Mouse (Mus musculus): ENCODE measurements around the gene Lipc. TPM values are rescaled to one million over a fixed set of nuclear protein-coding genes. Genes with fewer than 3 reads are reported as not detected.

The Lipc gene
- total RNA-seq, 2 experiments from 2014 or later = not detected

DNA sequence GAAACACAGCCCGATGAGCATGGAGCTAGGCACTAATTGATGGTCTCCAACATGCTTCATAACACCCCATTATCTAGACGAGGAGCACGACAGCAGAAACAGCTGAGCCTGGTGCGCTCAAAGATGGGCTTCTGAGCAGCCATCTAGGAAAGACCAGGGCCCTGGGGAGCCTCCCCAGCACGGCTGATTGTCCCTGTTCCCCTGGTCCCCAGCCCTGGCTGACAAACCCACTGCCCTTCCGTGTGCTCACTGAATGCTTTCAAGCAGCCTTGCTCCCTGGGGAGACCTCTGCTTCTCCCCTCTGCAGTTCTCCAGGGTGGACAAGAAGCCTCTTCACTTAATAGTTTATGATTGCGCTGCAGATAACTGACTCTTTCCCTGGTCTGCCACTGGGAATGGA, 35.5 kb downstream of the Lipc start:
- DNase-seq (ENCODE audit: low spot score in 2 of 2) = no peak

DNA sequence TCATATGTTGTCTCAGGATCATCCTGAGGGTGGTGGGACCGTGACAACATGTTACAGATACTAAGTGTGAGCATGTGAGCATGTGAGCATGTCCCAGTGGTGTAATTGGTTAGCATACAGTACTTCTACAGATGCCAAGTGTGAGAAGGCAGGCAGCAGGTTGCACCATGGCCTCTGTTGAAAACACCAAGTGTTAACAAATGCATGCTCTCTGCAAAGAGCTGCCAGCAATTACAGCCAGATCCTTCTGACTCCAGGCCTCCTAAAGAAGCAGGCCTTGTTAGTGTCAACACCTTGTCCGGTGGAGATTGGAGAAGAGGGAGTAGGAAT, 36.7 kb downstream of the Lipc start:
- no peak for DNase-seq (ENCODE audit: low spot score in 2 of 2)

DNA sequence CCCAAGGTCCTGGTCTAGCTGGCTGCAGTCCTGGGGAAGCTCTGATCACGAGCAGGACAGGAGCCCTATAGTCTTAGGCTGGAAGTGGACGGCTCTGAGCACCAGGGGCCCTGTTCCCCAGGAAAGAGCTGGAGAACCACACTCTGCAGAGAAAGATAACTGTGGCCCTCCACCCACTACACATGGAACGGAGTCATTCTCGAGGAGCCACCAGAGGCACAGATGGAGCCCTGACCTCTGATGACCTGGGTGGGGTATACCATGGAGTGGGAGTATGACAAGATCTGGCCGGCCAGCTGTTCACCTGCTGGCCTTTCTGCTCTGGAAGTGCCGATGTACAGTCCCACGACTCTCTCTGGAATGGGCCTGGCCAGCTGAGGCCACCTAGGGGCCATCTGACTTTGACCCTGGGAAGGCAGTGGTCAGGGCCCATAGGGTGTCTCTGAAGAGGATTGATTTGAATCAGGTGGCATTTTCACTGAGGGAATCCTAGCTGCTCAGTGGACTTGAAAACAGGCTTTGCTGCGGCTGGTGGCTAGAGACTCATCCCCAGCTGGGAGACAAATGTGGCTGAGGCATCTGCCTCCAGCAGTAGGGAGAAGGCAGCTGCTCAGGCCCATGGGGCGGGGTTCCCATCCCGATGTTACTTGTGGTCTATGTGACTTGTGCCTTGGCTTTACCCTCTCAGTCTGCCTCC, 37.2 kb downstream of the Lipc start:
- DNase-seq (ENCODE audit: low spot score in 2 of 2) = no peak

DNA sequence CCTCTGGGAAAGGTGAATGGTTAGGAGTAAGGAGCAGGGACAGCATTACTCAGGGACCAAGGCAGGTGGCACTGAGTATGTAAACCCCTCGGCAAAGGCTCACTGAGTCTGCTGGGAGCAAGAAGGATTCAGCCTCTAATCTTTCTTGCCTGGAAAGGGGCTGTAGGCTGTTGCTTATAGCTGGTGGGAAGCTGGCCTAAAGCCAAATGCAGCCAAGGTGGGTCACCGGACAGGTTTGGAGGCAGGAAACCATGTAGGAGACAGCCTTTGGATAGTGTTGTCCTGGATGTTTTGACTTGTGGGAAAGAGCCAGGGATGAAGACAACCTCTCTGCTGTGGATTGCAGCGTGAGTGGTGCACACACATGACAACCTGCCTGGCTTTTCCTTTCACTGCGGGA, 40.9 kb downstream of the Lipc start:
- DNase-seq (ENCODE audit: low spot score in 2 of 2) = no peak

DNA sequence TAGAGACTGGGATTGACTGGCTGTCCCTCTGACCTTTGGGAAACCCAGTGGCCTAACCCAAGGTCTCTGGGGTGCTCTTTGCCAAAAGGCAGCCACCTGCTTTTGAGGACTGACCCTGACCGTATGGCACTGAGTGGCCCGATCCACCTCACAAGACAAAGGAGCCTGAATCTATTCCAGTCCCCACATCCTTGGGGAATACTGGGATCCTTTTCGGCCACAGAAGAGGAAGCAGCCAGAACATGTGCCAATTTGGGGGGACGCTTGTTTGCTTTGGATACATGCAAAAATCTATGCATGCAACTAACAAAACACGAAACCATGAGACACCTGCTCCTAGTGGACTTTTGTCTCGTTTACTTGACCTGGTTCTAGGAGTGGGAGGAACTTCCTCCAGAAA, 41.7 kb downstream of the Lipc start:
- DNase-seq (ENCODE audit: low spot score in 2 of 2) = no peak

DNA sequence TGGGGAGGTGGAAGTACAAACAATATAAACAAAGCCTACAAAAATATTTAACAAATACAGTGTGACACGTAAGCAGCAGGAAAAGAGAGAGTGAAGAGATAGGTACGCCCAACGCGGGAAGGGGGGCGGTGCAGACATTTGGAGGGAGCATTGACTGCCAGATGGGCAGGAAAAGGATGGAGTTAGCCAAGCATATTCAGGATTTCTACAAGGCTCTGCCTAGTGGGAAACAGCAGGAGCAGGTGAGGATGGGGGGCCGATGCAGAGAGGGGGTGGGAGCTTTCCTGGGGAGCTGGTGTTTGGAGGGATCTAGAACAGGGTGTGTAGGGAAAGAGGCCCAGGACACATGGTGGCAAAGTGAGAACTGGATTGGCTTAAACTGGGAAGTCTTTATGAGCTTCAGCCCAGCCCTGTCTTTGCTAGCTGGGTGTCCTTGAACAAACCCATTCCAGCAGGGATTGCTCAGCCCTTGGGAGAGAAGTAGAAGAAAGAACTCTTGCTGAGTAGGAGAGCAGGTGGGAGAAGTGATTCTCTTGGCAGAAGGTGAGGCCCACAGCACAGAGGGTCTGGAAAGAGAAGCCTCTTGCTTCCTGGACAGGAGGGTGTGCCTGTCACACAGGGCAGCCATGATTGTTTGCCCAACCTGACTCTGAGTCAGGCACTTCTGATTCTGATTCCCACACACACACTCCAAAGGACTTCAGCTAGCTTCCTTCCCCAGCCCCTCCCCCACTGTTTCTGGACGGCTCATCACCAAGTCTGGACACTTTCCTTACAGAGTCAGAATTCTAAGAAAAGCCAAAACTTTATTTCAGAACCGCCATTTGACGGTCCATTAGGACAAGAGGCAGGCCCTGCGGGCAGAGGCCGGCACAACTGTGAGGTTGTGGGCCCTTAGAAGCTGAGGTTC, 49.0 kb downstream of the Lipc start:
- no peak for DNase-seq (ENCODE audit: low spot score in 2 of 2)

DNA sequence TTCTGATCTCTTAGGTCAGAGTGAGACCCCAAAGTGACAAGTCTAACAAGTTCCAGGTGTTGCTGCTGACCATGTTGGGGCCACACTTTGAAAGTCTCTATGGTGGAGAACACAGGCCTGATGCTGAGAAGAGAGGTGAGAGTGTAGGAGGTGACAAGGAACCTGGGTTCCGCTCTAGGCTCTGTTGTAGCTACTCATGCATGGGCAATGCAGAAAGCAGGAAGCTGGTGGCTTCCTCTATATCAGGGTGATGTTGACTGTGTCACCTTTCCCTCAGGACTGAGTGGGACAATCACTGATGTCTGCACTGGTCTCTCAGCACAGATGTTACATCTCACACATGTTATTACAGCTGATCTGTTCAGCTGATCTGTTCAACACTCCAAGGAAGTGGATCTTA, 57.8 kb downstream of the Lipc start:
- DNase-seq (ENCODE audit: low spot score in 2 of 2) = no peak

DNA sequence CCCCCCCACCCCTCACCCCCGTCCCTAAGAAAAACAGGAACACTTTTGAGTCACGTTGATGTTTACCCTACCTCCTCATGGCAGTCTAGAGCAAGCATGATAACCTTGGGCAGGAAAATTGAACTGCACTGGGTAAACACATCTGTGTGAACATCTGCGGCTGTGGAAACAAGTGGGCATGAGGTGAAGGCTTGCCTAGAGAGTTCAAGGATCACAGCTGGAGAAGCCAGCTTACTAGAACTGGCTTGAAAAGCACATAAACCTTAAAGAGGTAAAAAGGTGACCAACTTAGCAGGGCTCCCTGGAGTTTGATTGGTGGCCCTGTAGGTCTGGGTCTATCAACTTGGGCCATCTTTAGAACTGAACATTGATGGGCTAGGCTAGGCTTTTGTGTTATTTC, 58.5 kb downstream of the Lipc start:
- DNase-seq (ENCODE audit: low spot score in 2 of 2) = no peak

DNA sequence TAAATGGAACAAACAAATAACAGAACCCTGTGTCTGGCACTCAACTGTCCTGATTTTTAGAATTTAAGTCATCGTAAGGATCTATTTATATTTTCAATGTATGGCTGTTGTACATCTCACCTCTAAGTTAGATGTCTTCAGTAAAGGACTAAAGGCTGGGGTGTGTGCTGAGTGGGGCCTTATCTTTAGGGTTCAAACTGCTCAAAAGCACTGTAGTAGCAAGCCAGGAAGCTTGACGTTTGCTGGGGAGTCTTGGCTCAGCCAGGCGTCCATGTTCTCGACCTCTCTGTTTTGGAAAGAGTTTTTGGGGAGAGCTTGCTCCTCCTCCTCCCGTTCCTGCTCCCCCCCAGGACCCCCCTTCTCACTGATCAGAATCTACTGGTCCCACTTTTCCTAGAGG, 59.4 kb downstream of the Lipc start:
- no peak for DNase-seq (ENCODE audit: low spot score in 2 of 2)

DNA sequence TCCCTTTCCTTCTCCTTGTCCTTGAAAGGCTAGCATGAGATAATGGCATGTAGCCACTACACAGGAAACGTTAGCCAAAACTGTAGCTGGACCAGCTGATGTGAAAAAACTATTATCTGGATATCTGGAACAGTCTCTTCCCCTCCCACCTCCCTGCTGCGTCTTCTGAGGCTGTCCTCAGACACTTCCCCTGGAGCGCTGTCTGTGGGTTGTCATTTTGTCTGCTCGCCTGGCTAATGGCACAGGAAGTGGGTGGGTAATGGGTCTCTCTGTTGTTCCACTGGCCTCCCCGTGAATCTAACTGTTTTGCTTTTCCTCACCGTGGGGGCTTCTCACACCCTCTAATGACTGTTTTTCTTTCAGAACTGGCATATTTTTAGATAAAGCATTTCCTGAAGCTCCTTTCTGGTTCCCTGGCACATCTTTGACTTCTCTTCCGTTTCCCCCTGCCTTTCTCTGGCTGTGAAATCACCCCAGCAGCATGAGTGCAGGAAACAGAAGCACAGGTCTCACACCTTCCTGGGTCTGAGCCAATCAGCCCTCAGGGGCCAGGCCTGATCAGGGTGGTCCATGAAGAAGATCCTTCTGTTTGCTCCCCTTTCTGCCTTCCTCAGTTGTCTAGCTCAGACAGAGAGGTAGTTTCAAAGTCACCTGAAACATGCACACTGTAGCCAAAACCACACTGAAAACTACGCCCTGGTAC, 60.4 kb downstream of the Lipc start:
- DNase-seq (ENCODE audit: low spot score in 2 of 2) = peak in 1 of 2 experiments; percentile 42

DNA sequence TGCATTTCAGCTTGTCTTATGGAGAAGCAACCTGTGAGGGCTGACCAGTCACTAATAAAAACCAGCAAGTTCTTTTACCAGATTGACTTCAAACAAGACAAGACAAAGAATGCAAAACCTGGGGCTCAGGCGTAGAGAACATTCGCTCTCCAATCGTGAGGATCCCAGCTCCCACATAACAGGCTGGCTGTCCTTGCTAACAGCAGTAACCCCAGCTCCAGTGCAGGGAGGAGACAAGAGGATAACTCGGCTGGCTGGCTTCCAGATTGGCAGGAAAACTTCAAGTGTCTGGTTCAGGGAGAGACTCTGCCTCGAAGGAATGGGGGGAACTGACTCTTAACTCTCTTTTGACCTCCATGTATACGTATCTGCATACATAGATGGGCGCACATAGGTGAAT, 61.3 kb downstream of the Lipc start:
- DNase-seq (ENCODE audit: low spot score in 2 of 2) = no peak

DNA sequence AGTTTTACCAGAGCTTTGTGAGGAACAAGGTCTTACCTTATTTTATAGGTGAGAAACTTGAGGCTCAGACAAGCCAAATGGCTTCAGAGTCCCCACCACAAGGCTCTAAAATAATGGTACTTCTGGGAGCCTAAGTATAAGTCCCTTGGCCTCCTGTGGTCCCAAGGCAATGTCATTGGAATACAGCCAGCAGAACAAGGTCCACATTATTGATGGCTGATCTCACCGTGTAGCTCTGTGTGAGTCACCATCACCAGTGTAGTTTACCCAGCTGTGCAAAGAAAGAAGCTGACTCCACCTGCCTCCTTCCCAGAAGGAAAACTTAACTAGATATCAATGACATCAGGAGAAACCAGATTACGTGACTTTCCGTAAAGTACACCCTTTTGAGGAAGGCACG, 63.1 kb downstream of the Lipc start:
- no peak for DNase-seq (ENCODE audit: low spot score in 2 of 2)

DNA sequence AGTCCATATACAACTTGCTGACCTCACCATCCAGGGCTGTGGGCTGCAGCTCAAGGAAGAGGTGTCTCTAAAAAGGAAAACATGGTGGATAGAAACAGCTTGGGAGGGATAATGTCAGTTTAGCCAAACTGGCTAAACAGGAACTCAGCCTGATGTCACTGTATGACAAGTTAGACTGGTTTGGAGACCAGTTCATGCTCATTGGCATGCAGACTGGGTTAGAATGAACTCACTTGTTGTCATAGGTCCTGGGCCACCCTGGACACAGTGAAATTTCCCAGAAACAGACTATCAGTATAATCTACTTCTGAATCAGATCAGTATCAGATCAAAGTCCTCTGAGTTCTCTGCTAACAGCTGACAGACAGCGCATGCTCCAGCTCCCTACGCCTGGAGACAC, 63.5 kb downstream of the Lipc start:
- no peak for DNase-seq (ENCODE audit: low spot score in 2 of 2)

DNA sequence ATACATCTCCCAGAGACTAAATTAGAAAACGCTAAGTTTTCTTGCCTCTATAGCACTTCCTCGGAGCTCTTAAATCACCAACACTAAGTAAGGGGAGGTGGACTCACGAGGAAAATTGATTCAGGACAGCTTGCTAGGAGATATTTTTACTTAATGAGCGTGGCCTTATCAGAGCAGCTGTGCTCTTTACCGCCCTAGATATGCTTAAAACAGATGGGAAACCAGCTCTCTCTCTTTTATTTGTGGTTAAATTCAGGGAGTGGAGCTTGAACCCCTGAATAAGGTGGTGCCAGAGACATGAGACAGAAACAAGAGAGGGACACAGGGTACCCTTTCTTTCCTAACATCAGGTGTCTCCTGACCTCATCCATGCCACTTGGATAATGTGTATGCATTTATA, 70.0 kb downstream of the Lipc start:
- DNase-seq (ENCODE audit: low spot score in 2 of 2) = no peak

DNA sequence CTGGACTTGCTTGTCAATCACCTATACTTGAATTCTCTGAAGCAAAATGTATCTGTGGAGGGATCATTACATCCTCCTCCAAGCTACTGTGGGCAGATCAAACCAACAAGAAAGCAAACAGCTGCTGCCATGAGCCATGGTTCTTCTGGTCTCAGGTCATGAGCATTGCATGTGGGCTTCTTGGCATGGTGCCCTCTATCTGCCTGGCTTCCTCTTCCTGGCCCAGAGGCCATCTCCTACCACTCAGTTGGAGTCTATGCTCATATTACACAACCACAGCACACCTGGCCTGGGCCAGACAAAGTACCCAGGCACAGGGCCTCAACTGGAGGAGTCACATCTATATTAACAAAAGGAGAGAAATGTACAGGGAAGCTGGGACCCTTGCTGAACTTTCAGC, 73.2 kb downstream of the Lipc start:
- DNase-seq (ENCODE audit: low spot score in 2 of 2) = no peak

DNA sequence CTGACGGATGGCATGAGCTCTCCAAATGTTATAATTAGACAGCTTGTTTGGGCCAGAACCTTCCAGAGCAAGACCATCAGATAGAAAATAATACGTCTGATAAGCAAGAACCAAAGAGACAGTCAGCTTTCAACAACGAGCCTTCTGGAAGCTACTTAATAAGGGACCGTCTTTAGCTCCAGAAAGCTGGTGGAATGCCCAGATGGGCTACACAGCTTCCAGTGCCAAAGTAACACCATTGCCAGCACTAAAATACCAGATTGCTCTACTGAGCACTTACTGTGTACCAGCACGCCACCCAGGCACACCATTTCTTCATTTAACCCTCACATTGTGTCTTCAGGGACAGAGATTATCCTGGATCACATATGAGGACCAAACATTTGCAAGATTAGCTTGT, 73.9 kb downstream of the Lipc start:
- no peak for DNase-seq (ENCODE audit: low spot score in 2 of 2)

DNA sequence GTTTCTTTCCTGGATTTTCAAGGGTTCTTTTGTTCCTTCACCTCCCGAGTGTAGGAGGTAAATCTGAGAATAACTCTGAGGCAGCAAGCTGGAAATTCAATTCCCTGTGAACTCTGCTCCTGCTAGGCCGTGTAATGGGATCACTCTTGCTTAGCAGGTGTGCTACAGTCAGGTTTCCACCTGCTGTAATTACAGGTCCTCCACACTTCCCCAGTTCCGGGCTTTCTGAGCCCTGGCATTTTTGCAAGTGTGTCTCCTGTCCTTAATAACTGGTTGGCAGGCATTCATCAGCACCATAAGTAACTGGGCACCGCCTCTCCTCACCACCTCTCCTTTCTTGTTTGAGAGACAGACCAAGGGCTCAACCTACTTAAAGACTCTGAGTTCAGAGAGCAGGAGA, 76.5 kb downstream of the Lipc start:
- no peak for DNase-seq (ENCODE audit: low spot score in 2 of 2)

DNA sequence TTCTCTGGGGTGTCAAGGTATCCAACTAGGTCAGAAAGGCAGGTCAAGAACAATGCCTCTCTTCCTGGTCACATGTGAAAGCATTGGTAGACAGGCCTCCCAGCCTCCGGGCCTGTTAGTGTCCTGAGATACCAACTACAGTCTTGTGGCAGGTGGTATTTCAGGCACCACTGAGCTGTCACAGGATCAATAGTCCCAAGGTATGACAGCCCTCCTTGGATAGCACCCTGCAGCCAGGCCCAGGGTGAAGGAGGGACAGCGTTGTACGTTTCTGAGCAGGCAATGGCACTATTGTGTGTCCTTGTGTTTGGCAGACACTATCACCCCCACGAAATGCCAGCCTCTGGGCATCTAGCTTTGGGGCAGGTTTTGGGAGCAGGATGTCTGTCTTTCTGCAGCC, 77.0 kb downstream of the Lipc start:
- DNase-seq (ENCODE audit: low spot score in 2 of 2) = no peak

DNA sequence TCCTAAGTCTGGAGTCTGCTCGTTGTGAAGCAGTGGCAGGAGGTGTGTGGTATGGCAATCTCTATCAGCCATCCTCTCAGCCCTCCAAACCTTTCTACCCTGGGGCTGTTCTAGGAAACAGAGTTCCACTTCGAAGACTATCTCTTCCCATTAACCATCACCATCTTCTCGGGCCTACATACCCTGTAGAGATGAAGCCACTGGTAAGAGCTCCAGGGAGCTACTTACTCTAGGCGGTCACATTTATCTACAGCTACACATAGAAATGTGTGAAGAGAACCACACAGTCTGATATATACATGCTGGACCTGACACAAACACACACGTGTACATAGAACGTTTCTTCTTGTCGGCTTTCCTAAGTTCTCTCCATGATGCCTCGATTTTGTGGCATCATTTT, 79.4 kb downstream of the Lipc start:
- no peak for DNase-seq (ENCODE audit: low spot score in 2 of 2)

DNA sequence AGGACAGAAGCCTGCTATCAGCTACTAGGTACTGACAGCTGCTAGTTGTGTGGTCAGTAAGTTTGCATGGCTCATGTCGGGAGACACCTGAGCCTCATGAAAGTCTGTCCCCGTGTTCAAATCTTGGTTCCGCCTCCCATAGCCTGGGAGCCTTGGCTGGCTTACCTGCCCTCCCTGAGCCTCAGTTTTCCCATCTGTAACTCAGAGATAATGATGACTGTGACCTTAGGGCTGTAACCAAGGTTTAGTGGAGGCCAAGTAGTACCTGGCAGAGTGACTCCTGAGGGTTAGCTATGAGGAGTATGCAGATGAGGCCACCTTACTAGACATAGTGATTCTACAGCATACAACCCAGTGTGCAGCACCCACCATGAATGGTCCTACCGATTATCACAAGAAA, 81.7 kb downstream of the Lipc start:
- DNase-seq (ENCODE audit: low spot score in 2 of 2) = no peak

DNA sequence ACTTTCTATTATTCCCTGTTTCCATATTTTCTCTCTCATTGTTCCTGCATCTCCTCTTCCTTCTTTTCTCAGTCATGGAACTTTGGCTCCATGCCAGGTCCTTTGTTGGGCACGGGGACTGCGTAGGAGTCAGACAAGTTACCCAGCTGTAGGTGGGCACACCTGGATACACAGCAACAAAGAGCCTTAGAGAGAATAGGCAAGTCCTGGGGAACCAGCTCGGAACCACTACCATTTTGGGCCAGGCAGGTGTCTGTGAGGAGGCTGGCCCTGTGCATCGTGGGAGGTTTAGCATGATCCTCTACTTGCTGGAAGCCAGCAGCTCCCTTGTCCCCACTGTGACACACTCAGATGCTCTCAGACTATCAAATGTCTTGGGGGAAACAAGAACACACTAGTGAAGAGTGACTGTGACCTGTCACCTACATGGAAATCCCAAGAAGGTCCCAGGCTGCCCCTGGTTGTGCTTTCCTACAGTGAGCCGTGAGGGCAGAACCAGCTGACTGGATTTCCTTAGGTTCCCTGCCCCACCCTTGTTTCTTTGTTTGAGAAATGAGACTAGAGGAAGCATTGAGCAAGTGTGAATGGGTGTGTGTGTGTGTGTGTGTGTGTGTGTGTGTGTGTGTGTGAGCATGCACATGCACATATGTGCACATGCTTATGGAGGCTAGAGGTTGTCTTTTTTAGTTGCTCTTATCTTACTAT, 82.7 kb downstream of the Lipc start:
- DNase-seq (ENCODE audit: low spot score in 2 of 2) = no peak

DNA sequence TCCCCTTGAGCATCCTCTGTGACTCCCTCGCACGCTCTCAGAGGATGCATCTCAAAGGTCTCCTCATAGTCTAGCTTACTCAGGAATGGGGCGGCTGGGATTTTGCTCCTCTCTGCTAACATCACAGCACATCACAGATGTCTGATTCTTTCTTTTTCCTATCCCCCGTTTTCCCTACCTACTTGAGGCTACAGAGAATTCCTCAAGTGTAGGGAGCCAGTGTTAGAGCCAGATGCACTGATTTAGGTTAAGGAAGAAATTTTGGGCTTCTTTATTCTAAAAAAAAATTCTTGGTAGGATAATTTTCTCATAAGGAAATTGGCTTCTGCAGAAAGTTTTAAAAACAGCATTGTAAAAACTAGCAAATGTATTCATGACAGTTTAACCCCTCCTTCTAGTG, 84.6 kb downstream of the Lipc start:
- no peak for DNase-seq (ENCODE audit: low spot score in 2 of 2)
